Mouse (Mus musculus): ENCODE measurements at regions not wholly inside any gene's neighbourhood (a gene's known extent, or its start where the extent isn't known, plus 50 kb on each side); places are given as distances from the start of the nearest gene placed in this dataset.

- no peak for TF ChIP-seq CTCF (IDR thresholded peaks at IDR 0.05; ENCODE audit: extremely low read depth, insufficient read length, insufficient replicate concordance, low read depth, low read length)
- no peak for TF ChIP-seq POLR2A (IDR thresholded peaks at IDR 0.05; ENCODE audit: low read depth, low read length)
Measured at GRCm38 (mm10) chr5:101596996-101597395, 67.8 kb downstream of the Nkx6-1 start.
